Mouse (Mus musculus) layer of hippocampus, postnatal 25 days (tissue): ENCODE data around the gene Armt1. TPM values are rescaled to one million over a fixed set of nuclear protein-coding genes. Genes with fewer than 3 reads are reported as not detected.

ENCODE experiments used
- total RNA-seq, 2 experiments: library from RNA; stranded (reverse); gene quantifications; 2 replicates each; pipeline ENCODE4 v1.2.3; 2021

Gene Armt1
- total RNA-seq, 2 experiments from 2014 or later = 19.6 to 23.8 TPM

Other genes starting within 250 kb of the Armt1 start
- 10 to 100 TPM; 10.8 to 11.6 TPM for gene Akap12, start 166.1 kb upstream of the Armt1 start, total RNA-seq
- 10 to 100 TPM; 11.4 to 12.1 TPM for gene Zbtb2, start 44.4 kb upstream of the Armt1 start, total RNA-seq
- 10 to 100 TPM; 30.1 to 43.7 TPM for gene Rmnd1, start 79 bp upstream of the Armt1 start, total RNA-seq
- gene Ccdc170, start 50.0 kb downstream of the Armt1 start, total RNA-seq = 1 to 10 TPM in 1 of 2 experiments, under 1 TPM in 1; 0.32 to 1.3 TPM
- gene Esr1, start 179.1 kb downstream of the Armt1 start, total RNA-seq = 1 to 10 TPM; 2.4 to 2.8 TPM